Mouse (Mus musculus): ENCODE measurements around the gene 4931422A03Rik. TPM values are rescaled to one million over a fixed set of nuclear protein-coding genes. Genes with fewer than 3 reads are reported as not detected.

The 4931422A03Rik gene
- total and polyA plus RNA-seq, 3 experiments = not detected

DNA sequence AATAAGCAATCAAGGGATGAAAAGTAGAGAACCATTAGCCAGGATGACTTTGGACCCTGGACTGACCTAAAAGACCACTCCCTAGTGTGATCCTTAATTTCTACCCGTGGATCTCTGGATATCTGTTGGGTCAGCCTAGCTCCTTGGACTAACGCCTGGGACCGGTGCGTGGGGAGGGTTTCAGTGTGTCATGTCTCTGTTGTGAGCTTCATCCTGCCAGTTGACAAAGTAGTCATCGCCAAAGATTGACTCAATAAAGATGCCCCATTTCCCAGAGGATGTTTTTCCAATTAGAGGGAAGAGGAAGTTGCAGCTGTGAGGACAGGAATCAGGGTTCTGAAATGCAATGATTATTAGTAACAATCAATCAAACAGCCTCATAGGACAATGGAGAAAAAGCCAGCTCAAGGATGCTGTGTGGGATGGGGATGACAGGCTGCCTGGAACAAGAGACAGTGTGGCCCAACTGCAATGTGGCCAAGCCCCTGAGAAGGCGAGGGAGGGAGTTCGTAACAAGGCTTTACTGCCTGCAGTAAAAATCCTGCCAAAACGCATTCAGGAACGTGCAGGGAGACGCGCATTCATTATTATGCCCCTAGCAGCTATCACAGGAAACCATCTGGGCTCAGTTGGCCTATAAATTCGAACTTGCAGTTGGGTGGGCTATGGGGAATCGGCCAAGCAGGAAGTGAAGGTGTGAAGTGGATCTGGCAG is 97.7 kb downstream of the 4931422A03Rik start:
- no peaks in the 10 kb centered on the region for H3K36me3 ChIP-seq (ENCODE audit: control insufficient read depth, insufficient read depth, low read length)
- intact Hi-C loops (cut with DNase I) = loop anchor here (5.0 kb wide), 1 partner anchor 58 kb away; no protein-coding TSS in a partner anchor
- no peaks in the 10 kb centered on the region for H3K27me3 ChIP-seq (ENCODE audit: control insufficient read depth, insufficient read depth, low read length)
- no peaks in the 10 kb centered on the region for H3K79me2 ChIP-seq (replicated peaks; ENCODE audit: control insufficient read depth, insufficient read depth, low read length)
- 30% methylated on average over 13 of the region's 13 CpGs for WGBS
- DNase-seq = peak; percentile 38 to 43
- H3K27ac ChIP-seq = no peak overlapping the region; the same call in 1 of the 2 replicates
- no peak for TF ChIP-seq EP300 (IDR thresholded peaks at IDR 0.05; ENCODE audit: insufficient read depth, low read depth, low read length)
- no peak for TF ChIP-seq POLR2A (IDR thresholded peaks at IDR 0.05; ENCODE audit: insufficient read depth, low read depth, low read length)
- TF ChIP-seq CTCF (IDR thresholded peaks at IDR 0.05) = no peak
- H3K4me3 ChIP-seq = no peak overlapping the region
- peaks cover 10% of the 10 kb centered on the region for H3K4me1 ChIP-seq (ENCODE audit: control insufficient read depth, insufficient read depth, low read length)
- no peak overlapping the region for H3K9ac ChIP-seq (ENCODE audit: low read depth, low read length)

DNA sequence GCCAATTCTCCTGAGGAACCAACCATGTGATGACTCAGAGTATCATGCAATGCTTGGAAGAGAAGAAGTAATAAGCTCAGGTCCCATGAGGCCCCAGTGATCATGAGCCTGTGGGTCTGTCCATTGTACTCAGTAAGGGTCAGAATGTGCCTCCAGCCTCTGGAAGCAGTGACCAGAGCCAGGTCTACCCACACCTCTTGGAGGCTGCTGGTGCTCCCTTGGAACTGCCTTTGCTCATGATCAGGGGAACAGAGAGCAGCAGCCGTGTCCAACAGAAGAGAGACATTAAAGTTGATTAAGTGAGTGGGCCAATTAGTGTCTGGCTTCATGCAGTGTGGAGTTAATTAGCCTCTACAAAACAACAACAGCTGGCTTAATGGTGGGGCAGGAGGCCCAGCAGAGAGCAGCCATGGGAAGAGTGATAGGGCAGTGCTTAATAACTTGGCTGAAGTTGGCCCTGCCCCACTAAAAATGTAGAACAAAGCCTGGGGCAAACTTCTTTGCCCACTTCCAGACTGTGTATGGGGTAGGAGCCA is 100.5 kb downstream of the 4931422A03Rik start:
- Histone ChIP-seq H3K27ac (no peak overlapping the region), H3K9ac (ENCODE audit: low read depth, low read length) (no peak overlapping the region), H3K4me3 (no peak overlapping the region), H3K27me3 (ENCODE audit: control insufficient read depth, insufficient read depth, low read length) (no peaks in the 10 kb centered on the region), H3K79me2 (replicated peaks; ENCODE audit: control insufficient read depth, insufficient read depth, low read length) (no peaks in the 10 kb centered on the region), H3K36me3 (ENCODE audit: control insufficient read depth, insufficient read depth, low read length) (no peaks in the 10 kb centered on the region), H3K4me1 (ENCODE audit: control insufficient read depth, insufficient read depth, low read length) (peaks cover 10% of the 10 kb centered on the region)
- WGBS = 91% methylated on average over 1 of the region's 1 CpGs
- DNase-seq = peak; percentile 56 to 77
- intact Hi-C loops (cut with DNase I) = loop anchor here (2.0 to 5.0 kb wide), 2 partner anchors 15 to 35 kb away; no protein-coding TSS in a partner anchor
- TF ChIP-seq CTCF (IDR thresholded peaks at IDR 0.05) = no peak
- peak; percentile 51; the same call in 1 of the 2 replicates for TF ChIP-seq EP300 (IDR thresholded peaks at IDR 0.05; ENCODE audit: insufficient read depth, low read depth, low read length)
- TF ChIP-seq POLR2A (IDR thresholded peaks at IDR 0.05; ENCODE audit: insufficient read depth, low read depth, low read length) = no peak

DNA sequence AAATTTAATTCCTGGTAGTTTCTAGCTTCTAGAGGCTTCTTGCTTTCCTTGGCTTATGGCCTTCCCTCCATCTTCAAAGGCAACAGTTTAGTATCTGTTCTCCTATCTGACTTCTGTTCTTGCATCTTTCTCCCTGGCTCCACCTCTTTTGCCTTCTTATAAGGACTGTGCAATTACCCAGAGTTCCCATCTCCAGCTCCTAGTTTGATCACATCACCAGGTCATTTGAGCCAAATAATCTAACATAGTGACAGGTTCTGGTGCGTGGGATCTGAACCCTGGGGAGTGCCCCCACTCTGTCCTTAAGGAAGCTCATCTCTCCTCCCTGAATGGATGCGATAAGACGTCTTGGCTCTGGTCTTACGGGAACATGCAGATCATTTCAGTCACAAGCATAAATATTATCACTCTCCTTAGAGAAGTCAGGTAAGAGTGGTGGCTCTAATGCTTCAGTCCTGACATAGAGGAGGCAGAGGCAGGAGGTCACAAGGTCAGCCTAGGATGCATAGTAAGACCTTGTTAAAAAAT is 101.5 kb downstream of the 4931422A03Rik start:
- 82% methylated on average over 4 of the region's 4 CpGs for WGBS
- TF ChIP-seq CTCF (IDR thresholded peaks at IDR 0.05) (no peak), EP300 (IDR thresholded peaks at IDR 0.05; ENCODE audit: insufficient read depth, low read depth, low read length) (no peak), POLR2A (IDR thresholded peaks at IDR 0.05; ENCODE audit: insufficient read depth, low read depth, low read length) (no peak)

DNA sequence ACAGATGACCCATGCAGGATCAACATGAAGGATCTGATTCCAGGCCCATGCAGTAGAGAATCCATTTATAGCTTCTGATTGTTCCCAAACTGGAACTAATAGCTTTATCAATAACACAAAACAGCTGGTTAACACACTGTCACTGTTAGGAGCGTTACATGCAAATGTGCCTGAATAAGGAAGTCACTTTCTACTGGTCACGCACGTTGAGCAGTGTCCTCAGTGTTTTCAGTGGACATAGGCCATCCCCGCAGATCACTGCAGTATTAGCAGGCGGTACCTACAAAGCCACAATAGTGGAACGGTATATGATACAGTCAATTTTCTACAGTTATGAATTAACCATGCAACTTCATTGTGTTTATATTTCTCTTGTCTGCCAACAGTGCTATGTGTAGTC is 108.7 kb downstream of the 4931422A03Rik start:
- TF ChIP-seq POLR2A (IDR thresholded peaks at IDR 0.05; ENCODE audit: insufficient read depth, low read depth, low read length) (no peak), EP300 (IDR thresholded peaks at IDR 0.05; ENCODE audit: insufficient read depth, low read depth, low read length) (no peak), CTCF (IDR thresholded peaks at IDR 0.05) (no peak)
- Histone ChIP-seq H3K4me1 (ENCODE audit: control insufficient read depth, insufficient read depth, low read length) (no peaks in the 10 kb centered on the region), H3K9ac (ENCODE audit: low read depth, low read length) (no peak overlapping the region), H3K36me3 (ENCODE audit: control insufficient read depth, insufficient read depth, low read length) (no peaks in the 10 kb centered on the region), H3K79me2 (replicated peaks; ENCODE audit: control insufficient read depth, insufficient read depth, low read length) (no peaks in the 10 kb centered on the region), H3K27ac (no peak overlapping the region), H3K27me3 (ENCODE audit: control insufficient read depth, insufficient read depth, low read length) (no peaks in the 10 kb centered on the region), H3K4me3 (no peak overlapping the region)
- WGBS = 88% methylated on average over 6 of the region's 6 CpGs
- no peak for DNase-seq
- intact Hi-C loops (cut with DNase I) = no loop called here

More for the DNA sequence above, 101.5 kb downstream of the 4931422A03Rik start:
- H3K27ac ChIP-seq = no peak overlapping the region
- no peak overlapping the region for H3K9ac ChIP-seq (ENCODE audit: low read depth, low read length)
- H3K4me3 ChIP-seq = no peak overlapping the region
- no peaks in the 10 kb centered on the region for H3K27me3 ChIP-seq (ENCODE audit: control insufficient read depth, insufficient read depth, low read length)
- intact Hi-C loops (cut with DNase I) = loop anchor here (2.0 to 5.0 kb wide), 2 partner anchors 16 to 34 kb away; no protein-coding TSS in a partner anchor
- peaks cover 8% of the 10 kb centered on the region for H3K4me1 ChIP-seq (ENCODE audit: control insufficient read depth, insufficient read depth, low read length)
- H3K79me2 ChIP-seq (replicated peaks; ENCODE audit: control insufficient read depth, insufficient read depth, low read length) = no peaks in the 10 kb centered on the region
- no peaks in the 10 kb centered on the region for H3K36me3 ChIP-seq (ENCODE audit: control insufficient read depth, insufficient read depth, low read length)
- no peak for DNase-seq

DNA sequence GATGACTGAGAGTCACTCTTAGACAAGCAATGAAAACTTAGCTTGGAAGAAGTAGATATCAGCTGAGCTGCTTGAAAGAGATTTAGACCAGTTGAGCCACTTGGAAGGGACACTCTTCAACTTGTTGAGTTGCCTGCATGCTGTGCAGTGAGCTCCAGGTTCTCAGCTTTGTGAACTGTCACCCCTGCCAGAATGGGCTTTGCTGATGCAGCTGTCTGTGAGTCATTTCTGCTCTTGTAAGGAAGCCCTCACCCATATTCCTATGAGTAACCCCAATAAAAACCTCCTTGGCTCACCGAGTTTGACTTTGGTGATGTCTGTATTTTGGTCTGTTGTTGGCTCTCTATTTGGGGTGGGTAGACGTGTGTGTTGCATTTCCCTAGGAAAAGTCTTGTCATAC is 109.8 kb downstream of the 4931422A03Rik start:
- Histone ChIP-seq H3K27ac (no peak overlapping the region), H3K4me3 (no peak overlapping the region), H3K27me3 (ENCODE audit: control insufficient read depth, insufficient read depth, low read length) (no peaks in the 10 kb centered on the region), H3K79me2 (replicated peaks; ENCODE audit: control insufficient read depth, insufficient read depth, low read length) (no peaks in the 10 kb centered on the region), H3K4me1 (ENCODE audit: control insufficient read depth, insufficient read depth, low read length) (no peaks in the 10 kb centered on the region), H3K9ac (ENCODE audit: low read depth, low read length) (no peak overlapping the region), H3K36me3 (ENCODE audit: control insufficient read depth, insufficient read depth, low read length) (no peaks in the 10 kb centered on the region)
- intact Hi-C loops (cut with DNase I) = no loop called here
- 77% methylated on average over 2 of the region's 2 CpGs for WGBS
- DNase-seq = no peak
- TF ChIP-seq EP300 (IDR thresholded peaks at IDR 0.05; ENCODE audit: insufficient read depth, low read depth, low read length) (no peak), POLR2A (IDR thresholded peaks at IDR 0.05; ENCODE audit: insufficient read depth, low read depth, low read length) (no peak), CTCF (IDR thresholded peaks at IDR 0.05) (no peak)

DNA sequence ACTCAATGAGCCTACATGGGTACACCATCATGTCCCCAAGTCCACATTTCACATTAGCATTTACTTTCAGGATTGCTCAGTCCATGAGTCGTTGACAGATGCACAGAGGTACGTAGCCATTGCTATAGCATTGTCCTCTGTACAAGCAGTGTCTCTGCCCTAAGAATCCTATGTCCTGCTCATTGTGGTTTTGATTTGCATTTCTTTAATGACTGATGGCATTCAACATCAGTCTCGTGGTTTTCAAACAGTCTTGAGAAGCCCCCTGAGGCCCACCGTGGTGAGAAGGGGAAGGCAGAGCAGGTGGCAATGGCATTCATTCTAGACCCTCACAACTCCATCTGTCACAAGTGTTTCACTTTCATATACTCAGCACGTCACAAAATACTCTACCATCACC is 110.8 kb downstream of the 4931422A03Rik start:
- Histone ChIP-seq H3K79me2 (replicated peaks; ENCODE audit: control insufficient read depth, insufficient read depth, low read length) (no peaks in the 10 kb centered on the region), H3K9ac (ENCODE audit: low read depth, low read length) (no peak overlapping the region), H3K27me3 (ENCODE audit: control insufficient read depth, insufficient read depth, low read length) (no peaks in the 10 kb centered on the region), H3K4me3 (no peak overlapping the region), H3K27ac (no peak overlapping the region), H3K4me1 (ENCODE audit: control insufficient read depth, insufficient read depth, low read length) (no peaks in the 10 kb centered on the region), H3K36me3 (ENCODE audit: control insufficient read depth, insufficient read depth, low read length) (no peaks in the 10 kb centered on the region)
- intact Hi-C loops (cut with DNase I) = no loop called here
- 88% methylated on average over 5 of the region's 5 CpGs for WGBS
- no peak for TF ChIP-seq POLR2A (IDR thresholded peaks at IDR 0.05; ENCODE audit: insufficient read depth, low read depth, low read length)
- TF ChIP-seq EP300 (IDR thresholded peaks at IDR 0.05; ENCODE audit: insufficient read depth, low read depth, low read length) = no peak
- no peak for TF ChIP-seq CTCF (IDR thresholded peaks at IDR 0.05)
- no peak for DNase-seq

Other genes starting within 250 kb of the 4931422A03Rik start
- gene Caprin1, start 230.7 kb downstream of the 4931422A03Rik start, total RNA-seq (2021) = 100 to 1,000 TPM; 190 to 204 TPM
- gene Caprin1, start 230.7 kb downstream of the 4931422A03Rik start, polyA plus RNA-seq (2012; rRNA removed) = 56.1 and 94.6 TPM in 2 replicates
- 10 to 100 TPM; 19.8 to 25.3 TPM for gene Lmo2, start 70.4 kb downstream of the 4931422A03Rik start, total RNA-seq (2021)
- 17.7 and 19.5 TPM in 2 replicates for gene Lmo2, start 70.4 kb downstream of the 4931422A03Rik start, polyA plus RNA-seq (2012; rRNA removed)
- 10 to 100 TPM; 46.8 to 57.1 TPM for gene Fbxo3, start 640 bp downstream of the 4931422A03Rik start, total RNA-seq (2021)
- 23.2 and 51.4 TPM in 2 replicates for gene Fbxo3, start 640 bp downstream of the 4931422A03Rik start, polyA plus RNA-seq (2012; rRNA removed)
- gene Gm10912, start 37.5 kb upstream of the 4931422A03Rik start, total RNA-seq (2021) = under 1 TPM; 0.14 to 0.31 TPM
- gene Gm10912, start 37.5 kb upstream of the 4931422A03Rik start, polyA plus RNA-seq (2012; rRNA removed) = 0.15 and 0.20 TPM in 2 replicates
- gene Gm10799, start 40.2 kb upstream of the 4931422A03Rik start, total RNA-seq (2021) = not detected
- gene Gm10799, start 40.2 kb upstream of the 4931422A03Rik start, polyA plus RNA-seq (2012; rRNA removed) = not detected in 2 replicates
- gene Cd59b, start 41.5 kb upstream of the 4931422A03Rik start, total RNA-seq (2021) = 1 to 10 TPM; 3.1 to 3.3 TPM
- gene Cd59b, start 41.5 kb upstream of the 4931422A03Rik start, polyA plus RNA-seq (2012; rRNA removed) = 6.9 and 19.4 TPM in 2 replicates
- 10 to 100 TPM; 48.9 to 53.9 TPM for gene Cd59a, start 67.4 kb upstream of the 4931422A03Rik start, total RNA-seq (2021)
- 40.1 and 97.1 TPM in 2 replicates for gene Cd59a, start 67.4 kb upstream of the 4931422A03Rik start, polyA plus RNA-seq (2012; rRNA removed)
- gene A930018P22Rik, start 94.4 kb upstream of the 4931422A03Rik start, total RNA-seq (2021) = under 1 TPM; 0.48 to 0.63 TPM
- gene A930018P22Rik, start 94.4 kb upstream of the 4931422A03Rik start, polyA plus RNA-seq (2012; rRNA removed) = not detected in 2 replicates

Data from heart, adult 2 months (tissue).